Mouse (Mus musculus) G1E-ER4 (cell line): ENCODE results near the gene Slc4a1. TPM values are rescaled to one million over a fixed set of nuclear protein-coding genes. Genes with fewer than 3 reads are reported as not detected.

Source experiments
- GATA1 ChIP-seq: IDR thresholded peaks from one replicate; pipeline ENCODE4 v1.8.0; 2012; ENCODE audit warnings: low read length, inconsistent platforms
- polyA plus RNA-seq: library from polyadenylated mRNA; stranded (reverse); fragments of >175 nt; gene quantifications from 2 replicates; pipeline ENCODE4 v1.2.3, GENCODE M21; 2012

Gene Slc4a1
- polyA plus RNA-seq, 1 experiment: 7.0 TPM

- TF ChIP-seq GATA1: no peak
Measured at GRCm38 (mm10) chr11:102385075-102385474, 19.1 kb upstream of the Slc4a1 start.

GRCm38 (mm10) chr11:102384418-102384817 lies 18.4 kb upstream of the Slc4a1 start:
- TF ChIP-seq GATA1: no peak

- TF ChIP-seq GATA1: no peak
Measured at GRCm38 (mm10) chr11:102383365-102384136, 17.5 kb upstream of the Slc4a1 start.

- no peak for TF ChIP-seq GATA1
Measured at GRCm38 (mm10) chr11:102382794-102383193, 16.8 kb upstream of the Slc4a1 start.

GRCm38 (mm10) chr11:102381341-102382100 lies 15.5 kb upstream of the Slc4a1 start:
- TF ChIP-seq GATA1: no peak

- no peak for TF ChIP-seq GATA1
Measured at GRCm38 (mm10) chr11:102380091-102380490, 14.1 kb upstream of the Slc4a1 start.

- no peak for TF ChIP-seq GATA1
Measured at GRCm38 (mm10) chr11:102377186-102377585, 11.2 kb upstream of the Slc4a1 start.

GRCm38 (mm10) chr11:102376196-102376835 lies 10.3 kb upstream of the Slc4a1 start:
- no peak for TF ChIP-seq GATA1

GRCm38 (mm10) chr11:102375196-102376173 lies 9.5 kb upstream of the Slc4a1 start:
- no peak for TF ChIP-seq GATA1

- TF ChIP-seq GATA1: no peak
Measured at GRCm38 (mm10) chr11:102374108-102374725, 8.2 kb upstream of the Slc4a1 start.

- no peak for TF ChIP-seq GATA1
Measured at GRCm38 (mm10) chr11:102373646-102374045, 7.6 kb upstream of the Slc4a1 start.

GRCm38 (mm10) chr11:102372936-102373335 lies 6.9 kb upstream of the Slc4a1 start:
- no peak for TF ChIP-seq GATA1

- no peak for TF ChIP-seq GATA1
Measured at GRCm38 (mm10) chr11:102371926-102372685, 6.1 kb upstream of the Slc4a1 start.

GRCm38 (mm10) chr11:102370285-102370684 lies 4.3 kb upstream of the Slc4a1 start:
- TF ChIP-seq GATA1: no peak

GRCm38 (mm10) chr11:102369263-102369662 lies 3.3 kb upstream of the Slc4a1 start:
- TF ChIP-seq GATA1: no peak
